Mouse (Mus musculus) CH12.LX (cell line): ENCODE results near the gene Dusp14.

Source experiments
- BHLHE40 ChIP-seq: IDR thresholded peaks from 2 replicates; pipeline ENCODE4 v1.6.1; 2011; ENCODE audit warnings: mild to moderate bottlenecking, low read depth, low read length, improper control_type of control experiment
- CTCF ChIP-seq, 2 experiments: IDR thresholded peaks in 1 of 2; conservative IDR thresholded peaks in 1 of 2; 2 replicates each; pipeline ENCODE4 v1.5.1; 2011 to 2012; ENCODE audit warnings: low read depth in 2 of 2, low read length in 2 of 2, improper control_type of control experiment in 1 of 2, inconsistent platforms in 1 of 2, mild to moderate bottlenecking in 1 of 2, moderate library complexity in 1 of 2
- HCFC1 ChIP-seq: IDR thresholded peaks from 2 replicates; pipeline ENCODE4 v1.6.1; 2012; ENCODE audit warnings: low read depth, mild to moderate bottlenecking, inconsistent platforms, low read length, improper control_type of control experiment
- MAX ChIP-seq: IDR thresholded peaks from 2 replicates; pipeline ENCODE4 v1.6.1; 2011; ENCODE audit warnings: low read length, improper control_type of control experiment
- POLR2A ChIP-seq: IDR thresholded peaks from 2 replicates; pipeline ENCODE4 v1.6.1; 2011; ENCODE audit warnings: low read depth, mild to moderate bottlenecking, improper control_type of control experiment, low read length
- RAD21 ChIP-seq: IDR thresholded peaks from 2 replicates; pipeline ENCODE4 v1.6.1; 2011; ENCODE audit warnings: low read depth, mild to moderate bottlenecking, low read length, improper control_type of control experiment, moderate library complexity
- USF2 ChIP-seq: conservative IDR thresholded peaks from 2 replicates; pipeline ENCODE4 v1.6.1; 2011; ENCODE audit warnings: low read depth, low read length, improper control_type of control experiment
- ZC3H11A ChIP-seq: IDR thresholded peaks from 2 replicates; pipeline ENCODE4 v1.6.1; 2012; ENCODE audit warnings: low read depth, mild to moderate bottlenecking, inconsistent platforms, low read length, improper control_type of control experiment

DNA sequence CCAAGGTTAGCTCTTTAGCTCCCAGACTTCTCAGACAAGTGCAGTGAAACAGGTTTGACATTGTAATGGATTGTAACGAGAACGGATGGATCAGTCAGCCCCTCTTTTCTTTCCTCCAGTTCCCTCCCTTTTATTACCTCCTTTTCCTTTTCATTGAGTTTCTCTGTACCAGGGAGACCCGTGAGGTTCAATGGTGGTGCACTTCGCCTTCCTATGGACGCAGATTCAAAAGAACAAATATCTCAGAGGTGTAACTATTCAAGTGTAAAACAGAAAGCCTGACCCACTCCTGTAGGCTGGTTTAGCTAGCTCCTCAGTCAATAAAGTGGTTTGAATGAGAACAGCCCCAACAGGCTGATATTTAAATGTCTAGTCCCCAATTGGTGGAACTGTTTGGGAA is 12.8 kb upstream of the Dusp14 start:
- TF ChIP-seq HCFC1: no peak
- TF ChIP-seq USF2: no peak
- no peak for TF ChIP-seq CTCF (conservative IDR thresholded peaks at IDR 0.05 in 1 of 2, IDR thresholded peaks at IDR 0.05 in 1 of 2; ENCODE audit: low read depth in 2 of 2, low read length in 2 of 2)
- no peak for TF ChIP-seq ZC3H11A
- TF ChIP-seq POLR2A: no peak
- no peak for TF ChIP-seq MAX
- no peak for TF ChIP-seq BHLHE40
- no peak for TF ChIP-seq RAD21
